Mouse (Mus musculus) CH12.LX (cell line): Measurements from ENCODE around the gene Rnf26. TPM values are rescaled to one million over a fixed set of nuclear protein-coding genes. Genes with fewer than 3 reads are reported as not detected.
A peak's percentile ranks its signal among the peaks of the same experiment; 100 is the strongest.
"Not testable (repeated sequence)": the region's sequence is repeated elsewhere in the genome, so short reads cannot be mapped to it uniquely, and the experiment has no call there.

Experiments used
- DNase-seq: peaks from one replicate; pipeline ENCODE4 v3.0.0-alpha.2; 2013; ENCODE audit errors: extremely low read depth
- H3K27ac ChIP-seq: 2 replicates; pipeline ENCODE4 v1.5.1; 2012; ENCODE audit warnings: low read depth, mild to moderate bottlenecking, control low read depth, moderate library complexity; ENCODE audit not compliant: insufficient read depth
- H3K27me3 ChIP-seq: replicated peaks from 2 replicates; pipeline ENCODE3; 2012; ENCODE audit warnings: inconsistent platforms
- H3K36me3 ChIP-seq, 2 experiments: replicated peaks in 1 of 2; 2 replicates each; pipeline versions ENCODE3 to v1.6.1; 2012; ENCODE audit warnings: inconsistent platforms in 1 of 2, low read length in 1 of 2, mild to moderate bottlenecking in 1 of 2, mixed read lengths in 1 of 2, moderate library complexity in 1 of 2; ENCODE audit not compliant: control insufficient read depth in 1 of 2, insufficient read depth in 1 of 2
- H3K4me1 ChIP-seq, 2 experiments: 2 replicates each; pipeline ENCODE4 v1.6.1; 2012; ENCODE audit warnings: inconsistent platforms in 1 of 2, moderate library complexity in 1 of 2; ENCODE audit not compliant: insufficient read depth in 2 of 2, control insufficient read depth in 1 of 2
- H3K4me2 ChIP-seq: 2 replicates; pipeline ENCODE4 v1.6.1; 2012; ENCODE audit warnings: low read depth, mild to moderate bottlenecking, control low read depth; ENCODE audit not compliant: poor library complexity, insufficient read depth, severe bottlenecking
- H3K4me3 ChIP-seq, 3 experiments: fragments of 150-350 bp in 1 of 3; sonication (generic) in 1 of 3; replicated peaks in 1 of 3; 2 replicates each; pipeline versions ENCODE3 to v1.5.1; 2011 to 2012; ENCODE audit warnings: low read depth in 2 of 3, low read length in 2 of 3, mild to moderate bottlenecking in 2 of 3, moderate library complexity in 2 of 3, control low read depth in 1 of 3, improper control_type of control experiment in 1 of 3, inconsistent platforms in 1 of 3, mixed read lengths in 1 of 3; ENCODE audit not compliant: poor library complexity in 1 of 3
- H3K79me2 ChIP-seq: replicated peaks from 2 replicates; pipeline ENCODE4 v1.6.1; 2012; ENCODE audit warnings: mild to moderate bottlenecking, moderate library complexity; ENCODE audit not compliant: control insufficient read depth, poor library complexity, insufficient read depth, severe bottlenecking; ENCODE audit errors: extremely low read depth
- H3K9ac ChIP-seq: 2 replicates; pipeline ENCODE4 v1.6.1; 2012; ENCODE audit warnings: low read depth, mild to moderate bottlenecking, control low read depth, moderate library complexity; ENCODE audit not compliant: insufficient read depth
- H3K9me3 ChIP-seq: replicated peaks from 2 replicates; pipeline ENCODE3; 2012; ENCODE audit warnings: low read length, inconsistent platforms, mixed read lengths
- CTCF ChIP-seq, 2 experiments: IDR thresholded peaks in 1 of 2; conservative IDR thresholded peaks in 1 of 2; 2 replicates each; pipeline ENCODE4 v1.5.1; 2011 to 2012; ENCODE audit warnings: low read depth in 2 of 2, low read length in 2 of 2, improper control_type of control experiment in 1 of 2, inconsistent platforms in 1 of 2, mild to moderate bottlenecking in 1 of 2, moderate library complexity in 1 of 2
- ELF1 ChIP-seq: IDR thresholded peaks from 2 replicates; pipeline ENCODE4 v1.6.1; 2014; ENCODE audit warnings: low read depth, mild to moderate bottlenecking, inconsistent platforms, low read length, improper control_type of control experiment
- HCFC1 ChIP-seq: IDR thresholded peaks from 2 replicates; pipeline ENCODE4 v1.6.1; 2012; ENCODE audit warnings: low read depth, mild to moderate bottlenecking, inconsistent platforms, low read length, improper control_type of control experiment
- KAT2A ChIP-seq: IDR thresholded peaks from 2 replicates; pipeline ENCODE4 v1.6.1; 2012; ENCODE audit warnings: low read length, improper control_type of control experiment, inconsistent platforms; ENCODE audit not compliant: insufficient replicate concordance
- MAFK ChIP-seq: IDR thresholded peaks from 2 replicates; pipeline ENCODE4 v1.6.1; 2011; ENCODE audit warnings: low read length, improper control_type of control experiment; ENCODE audit not compliant: insufficient replicate concordance
- MAX ChIP-seq: IDR thresholded peaks from 2 replicates; pipeline ENCODE4 v1.6.1; 2011; ENCODE audit warnings: low read length, improper control_type of control experiment
- POLR2A ChIP-seq: IDR thresholded peaks from 2 replicates; pipeline ENCODE4 v1.6.1; 2011; ENCODE audit warnings: low read depth, mild to moderate bottlenecking, improper control_type of control experiment, low read length
- RCOR1 ChIP-seq: conservative IDR thresholded peaks from 2 replicates; pipeline ENCODE4 v1.6.1; 2012; ENCODE audit warnings: low read depth, mild to moderate bottlenecking, inconsistent platforms, low read length, improper control_type of control experiment
- SMC3 ChIP-seq: IDR thresholded peaks from 2 replicates; pipeline ENCODE4 v1.6.1; 2011; ENCODE audit warnings: low read depth, low read length, improper control_type of control experiment
- TBP ChIP-seq: conservative IDR thresholded peaks from 2 replicates; pipeline ENCODE4 v1.6.1; 2011; ENCODE audit warnings: low read depth, low read length, improper control_type of control experiment
- UBTF ChIP-seq: IDR thresholded peaks from 2 replicates; pipeline ENCODE4 v1.6.1; 2012; ENCODE audit warnings: low read depth, mild to moderate bottlenecking, inconsistent platforms, low read length, improper control_type of control experiment, moderate library complexity
- USF1 ChIP-seq: IDR thresholded peaks from 2 replicates; pipeline ENCODE4 v1.6.1; 2014; ENCODE audit warnings: low read depth, mild to moderate bottlenecking, inconsistent platforms, low read length, improper control_type of control experiment
- ZMIZ1 ChIP-seq: IDR thresholded peaks from 2 replicates; pipeline ENCODE4 v1.6.1; 2012; ENCODE audit warnings: low read depth, mild to moderate bottlenecking, inconsistent platforms, low read length, improper control_type of control experiment
- dilution Hi-C: fragments of 300-500 bp; cut with MboI; formaldehyde crosslinking; loops from 2 replicates; pipeline ENCODE4 v1.14.3; 2020; ENCODE audit warnings: low sequenced_read_pairs; ENCODE audit not compliant: extremely low pct_unique_long_range_greater_than_20kb, extremely low pct_ligation_motif_present
- in situ Hi-C: fragments of 300-500 bp; cut with MboI; formaldehyde crosslinking; loops from 3 replicates; pipeline ENCODE4 v1.14.3; 2019; ENCODE audit warnings: low sequenced_read_pairs, low pct_ligation_motif_present, low pct_unique_long_range_greater_than_20kb, mixed read lengths
- polyA plus RNA-seq: library from polyadenylated mRNA; unstranded; fragments of >175 nt; gene quantifications from 2 replicates; pipeline ENCODE4 v1.2.1, GENCODE M21; 2012; ENCODE audit warnings: low read depth; ENCODE audit not compliant: insufficient read length
- total RNA-seq, 2 experiments: library from RNA; depleted of rRNA; stranded (reverse); fragments of 300-350 nt in 1 of 2; fragments of >200 nt in 1 of 2; gene quantifications; 2 replicates each; pipeline ENCODE4 v1.2.3; 2012 to 2014

Rnf26 gene
- total and polyA plus RNA-seq, 3 experiments, result 11.7 to 40.0 (median 15.3) TPM

DNA sequence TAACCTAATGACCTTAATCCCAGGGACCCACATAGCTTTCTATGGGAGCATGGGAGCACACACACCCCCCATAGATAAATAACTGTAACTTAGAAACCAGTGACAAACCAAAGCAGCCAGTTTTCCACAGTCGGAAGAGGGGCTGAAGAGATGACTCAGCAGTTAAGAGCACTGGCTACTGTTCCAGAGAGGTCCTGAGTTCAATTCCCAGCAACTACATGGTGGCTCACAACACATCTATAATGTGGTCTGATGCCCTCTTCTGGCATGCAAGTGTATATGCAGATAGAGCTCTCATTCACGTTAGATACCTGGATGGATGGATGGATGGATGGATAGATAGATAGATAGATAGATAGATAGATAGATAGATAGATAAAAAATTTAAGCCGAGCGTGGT, 2.9 kb upstream of the Rnf26 start:
- Histone ChIP-seq H3K36me3 (no peaks in the 10 kb centered on the region), H3K9me3 (no peaks in the 10 kb centered on the region), H3K4me1 (peaks cover 9 to 48% of the 10 kb centered on the region in 2 experiments; a peak in 3 of 4 replicates), H3K27me3 (no peaks in the 10 kb centered on the region), H3K4me2 (no peak overlapping the region), H3K79me2 (peaks cover 6% of the 10 kb centered on the region; the same call in 1 of the 2 replicates), H3K27ac (no peak overlapping the region), H3K9ac (no peak overlapping the region), H3K4me3 (no peak overlapping the region)
- DNase-seq, result no peak
- dilution Hi-C loops (no loop called here), in situ Hi-C loops (no loop called here)
- no peak for TF ChIP-seq KAT2A
- no peak for TF ChIP-seq TBP
- peak in 1 of 2 experiments; percentile 35; a peak in 2 of 4 replicates for TF ChIP-seq CTCF (conservative IDR thresholded peaks at IDR 0.05 in 1 of 2, IDR thresholded peaks at IDR 0.05 in 1 of 2; ENCODE audit: low read depth in 2 of 2, low read length in 2 of 2)
- peak; percentile 3; the same call in 1 of the 2 replicates for TF ChIP-seq SMC3

DNA sequence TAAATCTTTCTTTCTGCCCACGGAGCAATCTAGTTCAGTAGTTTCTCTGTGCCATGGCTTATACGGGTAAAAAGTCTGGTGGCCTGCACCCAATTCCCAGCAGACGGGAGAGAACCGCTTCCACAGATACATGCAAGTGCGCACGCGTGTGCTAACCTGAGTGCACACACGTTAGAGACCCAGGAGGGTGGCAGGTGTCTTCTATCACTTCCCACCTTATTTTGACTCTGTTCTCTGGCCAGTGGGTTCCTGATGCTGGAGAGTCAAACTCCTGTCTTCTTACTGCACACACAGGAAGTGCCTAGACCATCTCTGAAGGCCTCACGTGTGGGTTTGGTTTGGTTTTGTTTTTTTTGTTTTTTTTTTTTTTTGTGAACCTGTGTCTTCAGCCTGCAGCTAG, 2.3 kb upstream of the Rnf26 start:
- peaks cover 9 to 45% of the 10 kb centered on the region in 2 experiments; a peak in 3 of 4 replicates for H3K4me1 ChIP-seq
- TF ChIP-seq SMC3 (no peak), MAFK (no peak), MAX (no peak), POLR2A (no peak), USF1 (no peak), UBTF (no peak), TBP (no peak)
- TF ChIP-seq, all 38 proteins: peak for 0
- Histone ChIP-seq H3K36me3 (peaks cover under 1 to 1% of the 10 kb centered on the region in 2 experiments), H3K4me3 (no peak overlapping the region), H3K4me2 (no peak overlapping the region), H3K79me2 (peaks cover 6% of the 10 kb centered on the region), H3K27ac (no peak overlapping the region), H3K9me3 (no peaks in the 10 kb centered on the region), H3K27me3 (no peaks in the 10 kb centered on the region), H3K9ac (no peak overlapping the region)
- DNase-seq, result no peak
- dilution Hi-C loops, result no loop called here
- in situ Hi-C loops, result no loop called here

DNA sequence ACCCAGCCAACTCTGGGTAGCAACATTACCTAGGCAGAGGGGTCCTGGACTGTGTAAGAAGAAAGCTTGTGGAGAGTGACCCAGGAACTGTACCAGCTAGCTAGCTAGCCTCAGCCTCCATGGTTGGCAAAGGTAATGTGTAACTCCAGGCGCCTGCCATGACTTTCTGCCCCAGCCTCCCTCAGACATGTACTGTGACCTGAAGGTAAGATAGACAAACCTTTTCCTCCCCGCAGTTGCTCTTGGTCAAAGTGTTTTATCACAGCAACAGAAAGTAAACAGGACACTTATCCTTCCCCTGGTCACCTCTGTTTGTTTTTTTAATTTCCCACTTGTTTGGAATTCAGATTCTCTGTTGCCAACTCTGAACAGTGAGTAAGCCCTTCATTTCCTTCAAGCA, 1.1 kb upstream of the Rnf26 start:
- Histone ChIP-seq H3K27ac (no peak overlapping the region), H3K9me3 (no peaks in the 10 kb centered on the region), H3K36me3 (peaks cover 4 to 11% of the 10 kb centered on the region in 2 experiments), H3K4me3 (no peak overlapping the region), H3K4me2 (peak overlapping the region; percentile 94; the same call in 1 of the 2 replicates), H3K4me1 (peaks cover 5 to 45% of the 10 kb centered on the region in 2 experiments; a peak in 3 of 4 replicates), H3K9ac (no peak overlapping the region), H3K79me2 (peaks cover 17% of the 10 kb centered on the region), H3K27me3 (no peaks in the 10 kb centered on the region)
- in situ Hi-C loops, result no loop called here
- no peak for DNase-seq
- TF ChIP-seq RCOR1, result no peak
- TF ChIP-seq ZMIZ1, result no peak
- TF ChIP-seq ELF1, result no peak
- no peak for TF ChIP-seq HCFC1
- no peak for TF ChIP-seq CTCF (conservative IDR thresholded peaks at IDR 0.05 in 1 of 2, IDR thresholded peaks at IDR 0.05 in 1 of 2; ENCODE audit: low read depth in 2 of 2, low read length in 2 of 2)
- dilution Hi-C loops, result no loop called here

DNA sequence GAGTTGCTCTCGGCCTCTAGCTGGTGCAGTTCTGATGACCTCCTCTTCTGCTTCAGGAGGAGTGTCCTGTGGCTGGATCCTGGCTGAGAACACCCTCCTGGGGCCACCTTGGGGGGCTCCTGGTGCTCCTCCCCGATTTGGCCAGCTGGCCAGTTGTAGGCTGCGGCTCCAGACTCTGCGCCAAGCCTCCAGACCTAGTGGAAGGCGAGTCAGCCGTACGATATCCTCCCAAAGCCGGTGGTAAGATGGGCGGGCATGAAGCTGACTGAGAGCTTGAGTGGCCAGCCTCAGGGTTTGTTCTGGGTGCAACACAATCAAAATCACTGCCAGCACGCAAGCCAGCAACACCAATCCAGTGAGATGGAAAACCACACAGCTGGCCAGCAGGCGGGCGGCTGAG, 1.4 kb downstream of the Rnf26 start:
- H3K27ac ChIP-seq, in situ Hi-C loops, dilution Hi-C loops, H3K9ac ChIP-seq, DNase-seq, H3K9me3 ChIP-seq, H3K27me3 ChIP-seq: not testable (repeated sequence)
- H3K4me1 ChIP-seq, result peaks cover 5 to 60% of the 10 kb centered on the region in 2 experiments; a peak in 3 of 4 replicates
- peak overlapping the region in 1 of 3 experiments; percentile 75 for H3K4me3 ChIP-seq
- H3K79me2 ChIP-seq, result peaks cover 35% of the 10 kb centered on the region
- peaks cover 19 to 35% of the 10 kb centered on the region in 2 experiments for H3K36me3 ChIP-seq
- H3K4me2 ChIP-seq, result peak overlapping the region; percentile 48
